Mouse (Mus musculus): Measurements from ENCODE around the gene Cenph.

DNA sequence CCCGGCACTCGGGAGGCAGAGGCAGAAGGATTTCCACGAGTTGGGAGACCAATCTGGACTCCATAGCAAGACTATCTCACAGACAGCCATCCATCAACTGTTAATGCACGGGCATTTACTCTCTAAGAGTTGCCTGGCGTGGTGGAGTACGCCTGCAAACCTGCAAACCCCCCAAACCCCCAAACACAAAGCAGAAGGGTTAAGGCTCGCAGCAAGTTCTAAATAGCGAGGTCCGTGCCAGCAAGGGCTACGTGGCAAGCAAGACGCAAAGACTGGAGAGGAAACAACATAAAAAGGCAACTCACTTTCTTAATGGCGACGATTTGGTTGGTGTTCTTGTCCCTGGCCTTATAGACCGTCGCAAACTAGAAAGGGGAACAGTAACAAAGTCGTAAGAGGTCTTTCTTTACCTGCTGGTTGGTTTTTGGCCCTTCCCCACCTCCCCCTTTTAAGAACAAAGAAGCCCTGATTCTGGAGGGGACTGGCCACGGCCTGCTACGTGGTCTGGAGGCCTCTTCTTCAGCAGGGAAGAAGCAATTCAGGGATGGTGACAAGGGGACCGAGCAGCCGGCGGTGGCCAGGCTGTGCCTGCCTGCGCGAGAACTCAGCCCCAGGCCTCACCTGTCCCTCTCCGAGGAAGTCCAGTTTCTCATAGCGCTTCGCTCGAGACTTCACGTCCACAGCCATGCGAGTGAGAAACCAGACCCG lies 45.4 kb downstream of the Cenph start:
- TF ChIP-seq EP300 (optimal IDR thresholded peaks at IDR 0.05) (no peak), CTCF (IDR thresholded peaks at IDR 0.05; ENCODE audit: low read depth) (no peak)
